23 mouse cellular contexts compared by ENCODE assay signal in genomic region chr2:65548665-65549064, GRCm38 (mm10). TPM values are rescaled to one million over a fixed set of nuclear protein-coding genes. Genes with fewer than 3 reads are reported as not detected.
A peak's percentile ranks its signal among the peaks of the same experiment; 100 is the strongest.
DNase-seq lines count a peak whose midpoint lies in the region; ATAC-seq and TF ChIP-seq lines count a peak whose summit lies in the region.
"Had no signal": no experiment of that assay in that cellular context is flagged by ENCODE, and none has a peak within 500 bp of the region (broad histone marks: within the 10 kb centered on the region; RNA-seq: fewer than 3 reads in every experiment).

No protein-coding gene starts in this region.

- no peak for TF ChIP-seq POLR2A in liver, adult 2 months (IDR thresholded peaks at IDR 0.05; ENCODE audit: extremely low read depth, insufficient read depth, low read length)

- H3K27ac ChIP-seq in liver, adult 2 months (replicated peaks; ENCODE audit: insufficient read depth, low read depth, low read length): 0 out of 2 replicates have a peak overlapping the region, but pooled peaks have one; percentile 23
- no peak overlapping the region for H3K27ac ChIP-seq in liver, embryonic 11.5 days (ENCODE audit: low read depth, low read length)
- no peak overlapping the region for H3K27ac ChIP-seq in liver, embryonic 16.5 days (ENCODE audit: low read length)
- H3K27ac ChIP-seq in liver, embryonic 12.5 days: no peak overlapping the region
- peak overlapping the region; percentile 82 for H3K27ac ChIP-seq in liver, postnatal 0 days (ENCODE audit: low read depth)

- H3K27me3 ChIP-seq in liver, adult 2 months (ENCODE audit: control insufficient read depth, insufficient read depth, low read length): no peaks in the 10 kb centered on the region
- H3K27me3 ChIP-seq in liver, embryonic 11.5 days (replicated peaks; ENCODE audit: control insufficient read depth, insufficient read depth, low read length): no peaks in the 10 kb centered on the region
- H3K27me3 ChIP-seq in liver, embryonic 16.5 days (ENCODE audit: control insufficient read depth, insufficient read depth, low read depth, low read length): no peaks in the 10 kb centered on the region
- H3K27me3 ChIP-seq in liver, embryonic 12.5 days (replicated peaks): no peaks in the 10 kb centered on the region
- no peaks in the 10 kb centered on the region for H3K27me3 ChIP-seq in liver, postnatal 0 days (ENCODE audit: insufficient read depth, low read length)
- H3K27me3 ChIP-seq: CH12.LX had no signal

- no peaks in the 10 kb centered on the region for H3K9me3 ChIP-seq in liver, embryonic 11.5 days (ENCODE audit: control insufficient read depth, low read length)
- H3K9me3 ChIP-seq in liver, embryonic 16.5 days (replicated peaks; ENCODE audit: control insufficient read depth, low read length): no peaks in the 10 kb centered on the region
- no peaks in the 10 kb centered on the region for H3K9me3 ChIP-seq in liver, embryonic 12.5 days (replicated peaks)
- no peaks in the 10 kb centered on the region for H3K9me3 ChIP-seq in liver, postnatal 0 days (ENCODE audit: low read length)

- no peak overlapping the region for H3K4me2 ChIP-seq in liver, embryonic 11.5 days
- H3K4me2 ChIP-seq in liver, embryonic 16.5 days (ENCODE audit: low read depth, low read length): no peak overlapping the region
- no peak overlapping the region for H3K4me2 ChIP-seq in liver, embryonic 12.5 days
- no peak overlapping the region for H3K4me2 ChIP-seq in liver, postnatal 0 days (ENCODE audit: low read depth, low read length)

- H3K79me2 ChIP-seq in liver, adult 2 months (ENCODE audit: control insufficient read depth, insufficient read depth, low read length): no peaks in the 10 kb centered on the region

- ATAC-seq in liver, embryonic 11.5 days (replicated peaks; ENCODE audit: low FRiP score): no peak
- peak; percentile 64 for ATAC-seq in liver, embryonic 16.5 days (ENCODE audit: low read depth)
- no peak for ATAC-seq in liver, embryonic 12.5 days
- peak; percentile 75 for ATAC-seq in liver, postnatal 0 days
- ATAC-seq: activated CD4-positive, CD25-positive, alpha-beta regulatory T cell, adult 4 months; CD4-positive, CD25-positive, alpha-beta regulatory T cell, adult 4 months; Patski had no signal

- 26% methylated on average over 6 of the region's 6 CpGs for WGBS in liver, adult 2 months
- whole genome bisulfite sequencing in liver, embryonic 11.5 days: 83% methylated on average over 6 of the region's 6 CpGs
- 58% methylated on average over 6 of the region's 6 CpGs for WGBS in liver, embryonic 16.5 days (ENCODE audit: insufficient replicate concordance)
- WGBS in liver, embryonic 12.5 days (ENCODE audit: insufficient replicate concordance): 70% methylated on average over 6 of the region's 6 CpGs
- 64% methylated on average over 6 of the region's 6 CpGs for WGBS in liver, postnatal 0 days (ENCODE audit: insufficient replicate concordance)

- H3K4me3 ChIP-seq in liver, adult 2 months (ENCODE audit: insufficient read depth, low read depth, low read length): no peak overlapping the region
- no peak overlapping the region for H3K4me3 ChIP-seq in liver, embryonic 11.5 days (ENCODE audit: low read depth, low read length)
- no peak overlapping the region for H3K4me3 ChIP-seq in liver, embryonic 16.5 days (ENCODE audit: low read depth, low read length)
- no peak overlapping the region for H3K4me3 ChIP-seq in liver, embryonic 12.5 days
- no peak overlapping the region for H3K4me3 ChIP-seq in liver, postnatal 0 days (ENCODE audit: low read depth, low read length)

- no peaks in the 10 kb centered on the region for H3K36me3 ChIP-seq in liver, adult 2 months (ENCODE audit: control insufficient read depth, insufficient read depth, low read length)
- H3K36me3 ChIP-seq in liver, embryonic 11.5 days (ENCODE audit: control insufficient read depth, insufficient read depth, low read length): no peaks in the 10 kb centered on the region
- H3K36me3 ChIP-seq in liver, embryonic 16.5 days (ENCODE audit: control insufficient read depth, insufficient read depth): no peaks in the 10 kb centered on the region
- no peaks in the 10 kb centered on the region for H3K36me3 ChIP-seq in liver, embryonic 12.5 days
- no peaks in the 10 kb centered on the region for H3K36me3 ChIP-seq in liver, postnatal 0 days (replicated peaks; ENCODE audit: insufficient read depth, low read length)
- H3K36me3 ChIP-seq: G1E had no signal

- no peak for TF ChIP-seq CTCF in liver, adult 2 months (IDR thresholded peaks at IDR 0.05; ENCODE audit: low read depth, low read length)
- no peak for TF ChIP-seq CTCF in liver, postnatal 0 days (IDR thresholded peaks at IDR 0.05; ENCODE audit: low read depth)

- no peak overlapping the region for H3K9ac ChIP-seq in liver, adult 2 months (ENCODE audit: low read depth, low read length)
- H3K9ac ChIP-seq in liver, embryonic 11.5 days (ENCODE audit: low read depth, low read length): no peak overlapping the region
- no peak overlapping the region for H3K9ac ChIP-seq in liver, embryonic 16.5 days (ENCODE audit: low read depth, low read length)
- H3K9ac ChIP-seq in liver, embryonic 12.5 days: no peak overlapping the region
- H3K9ac ChIP-seq in liver, postnatal 0 days (replicated peaks): no peak overlapping the region

- peak; percentile 52; the same call in 1 of the 2 replicates for TF ChIP-seq EP300 in liver, postnatal 0 days (IDR thresholded peaks at IDR 0.05; ENCODE audit: low read depth)

- DNase-seq in liver, adult 2 months (ENCODE audit: extremely low read depth, low read depth, low spot score): peak; percentile 97
- DNase-seq in liver, embryonic 11.5 days (ENCODE audit: low spot score): no peak
- DNase-seq in liver, postnatal 0 days: peak; percentile 31
- no peak for DNase-seq in liver
- DNase-seq: adrenal gland, adult 2 months; adrenal gland, adult 8-10 months; adrenal gland, postnatal 10 days; adrenal gland, postnatal 14 days; adrenal gland, postnatal 25 days; adrenal gland, postnatal 36 days; B cell, adult 2 months; cerebellum, adult 11 months; cerebellum, adult 11-12 months; cerebellum, adult 18-20 months had no signal

- peaks cover 21% of the 10 kb centered on the region for H3K4me1 ChIP-seq in liver, adult 2 months (ENCODE audit: control insufficient read depth, insufficient read depth, low read length)
- no peaks in the 10 kb centered on the region for H3K4me1 ChIP-seq in liver, embryonic 11.5 days (replicated peaks; ENCODE audit: control insufficient read depth, insufficient read depth, low read length)
- H3K4me1 ChIP-seq in liver, embryonic 16.5 days (ENCODE audit: control insufficient read depth, low read depth, low read length): no peaks in the 10 kb centered on the region
- H3K4me1 ChIP-seq in liver, embryonic 12.5 days: no peaks in the 10 kb centered on the region
- peaks cover 7% of the 10 kb centered on the region; the same call in 1 of the 2 replicates for H3K4me1 ChIP-seq in liver, postnatal 0 days (ENCODE audit: insufficient read depth)

RNA-seq across cellular contexts. Expression of gene Scn3a, which starts 18.8 kb away (rescaled TPM):
- 0.18 and 0.20 TPM in 2 replicates for total RNA-seq in liver, adult 2 months (2014; rRNA removed)
- 0.05 TPM in 2 replicates for polyA plus RNA-seq in liver, adult 2 months (2012; rRNA removed)
- 0.08 and 0.31 TPM in 2 replicates for polyA plus RNA-seq in liver, embryonic 11.5 days (2014; fragmentation: Nextera tagmentation; extraction: Ambion mirVana)
- 0.14 and 0.24 TPM in 2 replicates for polyA plus RNA-seq in liver, embryonic 16.5 days (2015; fragmentation: Nextera tagmentation; extraction: Ambion mirVana)
- 0.02 TPM in 2 replicates for polyA plus RNA-seq in liver, embryonic 12.5 days (2016; fragmentation: Nextera tagmentation; extraction: Ambion mirVana)
- polyA plus RNA-seq in liver, postnatal 0 days (2015; fragmentation: Nextera tagmentation; extraction: Ambion mirVana): 0.05 and 0.12 TPM in 2 replicates
- total RNA-seq: MEL had no signal
- polyA plus RNA-seq: C2C12, G1E had no signal

Comparison
In these comparisons a context has a peak if more than half of its experiments do, and no peak if none do; other contexts are left out.
1. DNase-seq: peak in liver, adult 2 months (single experiment) and liver, postnatal 0 days (single experiment); none in liver, embryonic 11.5 days (single experiment) and liver (single experiment).
2. H3K27ac ChIP-seq: peak in liver, adult 2 months (single experiment) and liver, postnatal 0 days (single experiment); none in liver, embryonic 11.5 days (single experiment), liver, embryonic 16.5 days (single experiment) and liver, embryonic 12.5 days (single experiment).
3. ATAC-seq: peak in liver, embryonic 16.5 days (single experiment) and liver, postnatal 0 days (single experiment); none in liver, embryonic 11.5 days (single experiment) and liver, embryonic 12.5 days (single experiment).